Mouse (Mus musculus): ENCODE data around the gene Dach1.

GRCm38 (mm10) chr14:98116627-98117026, 52.9 kb downstream of the Dach1 start:
- TF ChIP-seq POLR2A (IDR thresholded peaks at IDR 0.05; ENCODE audit: control insufficient read depth in 1 of 2, insufficient read depth in 1 of 2, low read depth in 1 of 2, low read length in 2 of 2, poor library complexity in 1 of 2) = no peak
- no peak for TF ChIP-seq E2F4 (IDR thresholded peaks at IDR 0.05; ENCODE audit: borderline replicate concordance, low read depth, low read length)
- TF ChIP-seq ZNF384 (IDR thresholded peaks at IDR 0.05; ENCODE audit: low read depth, low read length) = no peak
- no peak for TF ChIP-seq MAX (IDR thresholded peaks at IDR 0.05; ENCODE audit: low read length)
- TF ChIP-seq POLR2AphosphoS5 (IDR thresholded peaks at IDR 0.05; ENCODE audit: borderline replicate concordance, low read depth, low read length) = no peak
- TF ChIP-seq CTCF (IDR thresholded peaks at IDR 0.05 in 2 of 3, conservative IDR thresholded peaks at IDR 0.05 in 1 of 3; ENCODE audit: control insufficient read depth in 1 of 3, insufficient read depth in 1 of 3, low read depth in 2 of 3, low read length in 3 of 3, poor library complexity in 1 of 3, severe bottlenecking in 1 of 3) = no peak

Data from MEL (cell line).